Mouse (Mus musculus) limb, embryonic 10.5 days (tissue): ENCODE data around the gene 1700037H04Rik. TPM values are rescaled to one million over a fixed set of nuclear protein-coding genes. Genes with fewer than 3 reads are reported as not detected.

ENCODE experiments used
- polyA plus RNA-seq: library from polyadenylated mRNA; unstranded; fragments of >200 nt; fragmentation: Nextera tagmentation; extraction: Ambion mirVana; gene quantifications from 2 replicates; pipeline ENCODE4 v1.2.1, GENCODE M21; 2016

Gene 1700037H04Rik
- polyA plus RNA-seq, 1 experiment from 2014 or later: 87.5 TPM

Other genes with a start within 250 kb of the 1700037H04Rik start
- gene Gfra4, start 117.0 kb downstream of the 1700037H04Rik start, polyA plus RNA-seq: 7.1 and 10.1 TPM in 2 replicates
- gene Adam33, start 96.3 kb downstream of the 1700037H04Rik start, polyA plus RNA-seq: 0.38 and 0.48 TPM in 2 replicates
- 0.09 and 0.10 TPM in 2 replicates for gene Siglec1, start 73.3 kb downstream of the 1700037H04Rik start, polyA plus RNA-seq
- 14.8 and 19.7 TPM in 2 replicates for gene Hspa12b, start 32.8 kb downstream of the 1700037H04Rik start, polyA plus RNA-seq
- not detected in 2 replicates for gene Gm11037, start 26.6 kb downstream of the 1700037H04Rik start, polyA plus RNA-seq
- 7.7 and 8.9 TPM in 2 replicates for gene Cenpb, start 20.0 kb upstream of the 1700037H04Rik start, polyA plus RNA-seq
- 40.8 and 47.4 TPM in 2 replicates for gene Cdc25b, start 26.9 kb upstream of the 1700037H04Rik start, polyA plus RNA-seq
- 1.7 and 3.4 TPM in 2 replicates for gene Spef1, start 27.2 kb upstream of the 1700037H04Rik start, polyA plus RNA-seq
- gene Ap5s1, start 47.0 kb upstream of the 1700037H04Rik start, polyA plus RNA-seq: 18.9 and 22.6 TPM in 2 replicates
- gene Mavs, start 74.0 kb upstream of the 1700037H04Rik start, polyA plus RNA-seq: 20.4 and 21.5 TPM in 2 replicates
- 45.0 and 46.3 TPM in 2 replicates for gene Pank2, start 102.4 kb upstream of the 1700037H04Rik start, polyA plus RNA-seq
- gene Rnf24, start 192.8 kb upstream of the 1700037H04Rik start, polyA plus RNA-seq: 8.1 and 9.7 TPM in 2 replicates